Mouse (Mus musculus) layer of hippocampus, adult 18-20 months (tissue): ENCODE results near the gene Tgfb1. TPM values are rescaled to one million over a fixed set of nuclear protein-coding genes. Genes with fewer than 3 reads are reported as not detected.
A peak's percentile ranks its signal among the peaks of the same experiment; 100 is the strongest.

ENCODE experiments used
- DNase-seq, 2 experiments: peaks; one replicate each; pipeline ENCODE4 v3.0.0; 2022; ENCODE audit warnings: low spot score in 2 of 2
- long read RNA-seq: library from polyadenylated mRNA; stranded (forward); transcript quantifications from one replicate; pipeline ENCODE4 v2.0.0, GENCODE M21; 2021
- total RNA-seq, 2 experiments: library from RNA; stranded (reverse); gene quantifications; 2 replicates each; pipeline ENCODE4 v1.2.3; 2021

Tgfb1 gene
- total RNA-seq: 1 to 10 TPM; 6.5 to 7.7 TPM
- long read RNA-seq, partial matches to known transcripts: 2 of 4 reads
- long read RNA-seq, other reads (novel, unspliced or antisense): 0 of 4 reads

- DNase-seq: no peak
Observed at GRCm38 (mm10) chr7:25686680-25687531, at the start of gene Tgfb1. Gene Tgfb1 (plus strand): TSS chr7:25687002.

DNA sequence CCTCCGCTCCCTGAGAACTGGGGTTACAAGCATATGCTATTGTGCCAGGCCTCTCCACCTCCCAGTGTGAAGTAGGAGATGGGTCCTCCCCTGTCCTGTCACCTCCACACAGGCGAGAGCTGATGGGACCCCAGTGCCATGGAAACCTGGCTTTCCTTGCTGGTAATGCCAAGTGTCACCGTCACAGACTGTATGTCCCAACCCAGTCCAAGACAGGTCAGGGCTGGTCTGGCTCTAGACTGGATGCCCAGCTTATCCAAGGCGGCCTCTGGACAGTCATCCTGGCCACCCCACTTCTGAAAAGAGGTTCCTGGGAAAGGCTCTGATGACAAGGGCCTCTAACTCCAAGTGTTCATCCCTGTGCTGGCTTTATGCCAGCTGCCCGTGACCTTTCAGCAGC lies 49.7 kb upstream of the Tgfb1 start:
- no peak for DNase-seq

GRCm38 (mm10) chr7:25639754-25640153 lies 47.0 kb upstream of the Tgfb1 start:
- DNase-seq: no peak

- no peak for DNase-seq
Observed at GRCm38 (mm10) chr7:25644136-25644535, 42.7 kb upstream of the Tgfb1 start.

DNA sequence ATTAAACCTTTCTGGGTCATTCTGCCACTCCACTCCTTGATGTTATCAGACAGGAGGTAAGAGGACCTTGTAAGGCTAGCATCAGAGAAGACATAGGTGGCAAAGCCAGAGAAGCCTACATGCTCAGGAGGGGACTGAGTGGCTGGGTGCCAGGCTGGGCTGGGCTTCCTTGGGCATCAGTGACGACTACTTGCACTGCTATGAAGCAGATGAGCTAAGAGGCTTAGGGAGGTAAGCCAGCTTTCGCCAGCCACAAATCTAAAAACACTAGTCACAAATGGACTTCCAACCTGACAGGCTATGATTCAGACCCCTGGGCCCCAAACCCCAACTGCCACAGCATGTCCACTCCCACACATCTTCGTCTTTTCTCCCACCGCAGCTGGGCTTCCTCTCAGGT lies 42.2 kb upstream of the Tgfb1 start:
- DNase-seq: no peak

- no peak for DNase-seq
Observed at GRCm38 (mm10) chr7:25645074-25645473, 41.7 kb upstream of the Tgfb1 start.

DNA sequence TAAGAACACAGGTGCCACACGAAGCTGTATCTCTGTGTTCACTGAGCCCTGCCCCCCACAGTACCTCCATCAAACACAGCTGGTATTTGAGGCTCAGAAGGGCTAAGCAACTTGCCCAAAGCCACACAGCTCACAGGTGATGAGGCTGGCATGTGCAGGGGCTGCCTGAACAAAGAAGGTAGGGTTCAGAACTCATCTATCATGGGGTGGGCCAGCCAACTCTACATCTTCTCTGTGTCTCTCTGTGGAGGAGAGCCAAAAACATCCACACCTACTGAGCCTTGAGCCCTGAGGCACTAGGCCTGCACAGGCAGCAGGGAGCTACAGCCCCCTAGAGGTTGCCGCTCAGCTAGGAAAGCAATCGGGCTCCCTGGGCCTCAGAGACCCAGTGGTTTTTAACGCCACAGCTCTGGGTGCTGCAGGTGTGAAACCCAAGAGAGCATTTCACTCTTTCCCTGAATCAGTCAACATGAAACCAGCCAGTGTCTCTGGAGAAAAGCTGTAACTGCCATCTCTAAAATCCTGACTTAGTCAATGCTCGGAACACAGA lies 39.2 kb upstream of the Tgfb1 start:
- DNase-seq: no peak

DNA sequence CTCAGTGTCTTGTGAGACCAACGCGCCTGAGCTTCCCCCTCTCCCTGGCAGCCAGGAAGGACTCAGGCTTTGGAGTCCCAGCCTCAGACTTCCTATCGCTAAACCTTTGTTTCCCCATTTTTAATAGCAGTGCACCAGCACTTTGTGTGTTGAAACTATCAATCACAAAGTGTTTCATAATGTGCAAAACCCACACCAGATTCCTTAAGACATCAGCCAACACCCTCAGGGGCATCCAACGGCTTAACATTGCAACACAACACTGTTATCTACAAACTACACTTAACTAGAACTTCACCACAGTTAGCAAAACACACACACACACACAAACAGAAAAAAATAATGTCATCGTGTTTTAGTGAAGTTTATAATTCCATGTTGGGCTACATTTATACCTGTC lies 37.0 kb upstream of the Tgfb1 start:
- DNase-seq: no peak

- no peak for DNase-seq
Observed at GRCm38 (mm10) chr7:25651281-25651680, 35.5 kb upstream of the Tgfb1 start.

GRCm38 (mm10) chr7:25652244-25652759 lies 34.5 kb upstream of the Tgfb1 start:
- no peak for DNase-seq

DNA sequence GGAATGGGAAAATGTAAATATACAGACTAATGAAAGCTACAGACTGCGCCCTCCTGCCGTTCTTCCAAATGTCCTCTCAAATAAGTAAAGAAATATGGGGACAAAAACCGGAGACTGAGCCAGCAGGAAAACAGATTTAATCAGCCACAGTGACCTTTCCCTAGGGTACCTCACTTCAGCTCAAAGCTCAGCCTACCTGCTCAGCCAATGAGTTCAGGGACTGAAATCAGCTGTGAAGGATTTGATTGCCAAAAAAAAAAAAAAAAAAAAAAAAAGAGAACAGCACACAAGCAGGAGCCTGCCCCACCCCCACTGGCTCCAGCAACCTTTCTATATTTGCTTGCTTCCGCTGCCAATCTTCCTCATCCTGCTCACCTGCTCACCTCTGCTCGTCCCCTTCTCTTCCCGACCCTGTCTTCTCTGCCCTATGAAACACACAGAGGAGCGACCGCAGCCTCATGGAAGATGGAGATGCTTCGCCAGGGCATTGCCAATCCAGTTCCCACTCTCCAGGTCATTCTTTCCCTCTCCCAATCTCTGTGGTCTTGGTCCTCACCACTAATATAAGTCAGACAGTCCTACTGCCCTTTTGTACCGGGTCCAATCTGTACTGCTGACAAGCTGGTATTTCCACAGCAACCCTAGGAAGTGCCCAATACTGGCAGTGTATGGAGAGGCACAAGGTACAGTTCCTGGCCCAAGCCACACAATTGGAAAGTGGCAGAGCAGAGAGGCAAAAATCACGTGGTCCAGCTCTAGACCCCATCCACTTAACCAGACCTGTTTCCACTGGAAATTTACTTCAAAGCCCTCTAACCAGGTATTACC lies 31.0 kb upstream of the Tgfb1 start:
- DNase-seq: no peak

- DNase-seq: no peak
Observed at GRCm38 (mm10) chr7:25657785-25658184, 29.0 kb upstream of the Tgfb1 start.

- peak; percentile 99 to 100 for DNase-seq
Observed at GRCm38 (mm10) chr7:25658657-25659472, 27.9 kb upstream of the Tgfb1 start, which contains the start of the genes Bckdha and Exosc5. Gene Bckdha (minus strand): TSS chr7:25658981. Gene Exosc5 (plus strand): TSS chr7:25659164.

- DNase-seq: no peak
Observed at GRCm38 (mm10) chr7:25666381-25666780, 20.4 kb upstream of the Tgfb1 start.

DNA sequence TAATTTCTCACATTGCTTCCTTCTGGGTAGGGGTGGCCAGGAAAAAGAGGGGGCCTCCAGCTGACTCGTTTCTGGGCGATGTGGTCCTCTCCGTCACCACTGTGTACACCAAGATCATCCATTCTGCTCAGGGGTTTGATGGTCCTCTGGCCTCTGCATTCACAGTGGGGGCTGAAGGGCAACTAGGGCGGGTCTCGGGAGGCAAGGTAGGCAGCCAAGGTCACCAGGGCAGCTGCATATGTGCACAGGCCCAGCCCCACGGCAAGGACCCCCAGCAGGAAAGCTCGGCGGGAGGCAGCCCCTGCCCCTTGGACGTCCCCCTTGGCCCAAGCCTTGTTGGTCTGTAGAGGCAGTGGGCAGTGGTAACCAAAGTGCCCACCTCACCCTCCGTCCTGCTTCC lies 17.6 kb upstream of the Tgfb1 start:
- no peak for DNase-seq

- no peak for DNase-seq
Observed at GRCm38 (mm10) chr7:25669631-25670030, 17.2 kb upstream of the Tgfb1 start.

GRCm38 (mm10) chr7:25670096-25670495 lies 16.7 kb upstream of the Tgfb1 start:
- DNase-seq: no peak

- DNase-seq: no peak
Observed at GRCm38 (mm10) chr7:25671686-25672085, 15.1 kb upstream of the Tgfb1 start.

DNA sequence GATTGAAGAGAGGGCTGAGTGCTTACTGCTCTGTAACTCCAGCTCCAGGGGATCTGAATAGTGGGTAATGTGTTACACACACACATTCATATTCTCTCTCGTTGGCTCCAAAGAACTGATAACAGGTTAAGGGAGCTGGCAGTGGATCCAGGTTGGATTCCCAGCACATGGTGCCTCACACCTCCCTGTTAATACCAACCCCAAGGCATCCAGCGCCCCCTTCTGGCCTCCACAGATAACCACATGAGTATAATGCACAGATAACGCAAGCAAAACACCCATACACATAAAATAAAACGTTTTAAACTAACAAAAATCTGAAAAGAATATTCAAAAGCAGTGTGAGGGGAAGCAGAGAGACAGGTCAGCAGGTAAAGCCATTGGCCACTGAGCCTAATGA lies 14.4 kb upstream of the Tgfb1 start:
- DNase-seq: no peak

DNA sequence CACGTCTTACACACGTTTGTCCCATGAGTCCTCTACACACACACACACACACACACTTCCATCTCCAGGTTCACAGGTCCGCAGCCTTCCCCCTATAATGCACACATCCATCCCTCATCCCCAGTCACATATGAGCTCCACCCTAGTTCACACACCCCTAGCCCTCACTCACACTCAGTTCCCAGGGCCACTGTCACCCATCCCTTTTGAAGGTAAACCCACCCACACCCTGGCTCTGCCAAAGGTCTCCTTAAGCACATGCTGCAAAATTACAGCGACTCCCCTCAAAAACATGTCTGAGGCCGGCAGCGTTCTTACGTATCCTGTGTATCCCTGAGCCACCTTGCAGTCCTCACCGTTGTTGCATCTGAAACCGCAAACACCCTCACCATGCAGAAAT lies 12.5 kb upstream of the Tgfb1 start:
- DNase-seq: no peak
